8 mouse cellular contexts compared by ENCODE assay signal in genomic region chr2:38286433-38286732, GRCm38 (mm10). TPM values are rescaled to one million over a fixed set of nuclear protein-coding genes. Genes with fewer than 3 reads are reported as not detected.
DNase-seq lines count a peak whose midpoint lies in the region; ATAC-seq and TF ChIP-seq lines count a peak whose summit lies in the region.

No protein-coding gene starts in this region.

- DNase-seq in kidney, adult 18-20 months, result peak; percentile 10
- DNase-seq in kidney, adult 9 months, result no peak
- peak; percentile 55 for DNase-seq in MEL-GATA-1-ER (ENCODE audit: extremely low read depth, low read depth)
- no peak for DNase-seq in forebrain, postnatal 0 days
- DNase-seq in lung, postnatal 36 days, result peak; percentile 12
- DNase-seq in thymus, postnatal 25 days, result no peak
- DNase-seq in spleen, postnatal 14 days (ENCODE audit: low spot score in 2 of 2), result no peak
- no peak for DNase-seq in right cerebral cortex, postnatal 14 days

- ATAC-seq in forebrain, postnatal 0 days, result no peak

- peak overlapping the region; percentile 93 for H3K9ac ChIP-seq in forebrain, postnatal 0 days

- 5% methylated on average over 4 of the region's 4 CpGs for WGBS in forebrain, postnatal 0 days

- H3K27ac ChIP-seq in forebrain, postnatal 0 days (ENCODE audit: low read depth, low read length), result 0 out of 2 replicates have a peak overlapping the region, but pooled peaks have one; percentile 80

- peak overlapping the region; percentile 62 for H3K4me2 ChIP-seq in forebrain, postnatal 0 days (ENCODE audit: low read depth)

- H3K36me3 ChIP-seq in forebrain, postnatal 0 days (ENCODE audit: insufficient read depth), result no peaks in the 10 kb centered on the region

- H3K4me3 ChIP-seq in forebrain, postnatal 0 days (ENCODE audit: low read depth, low read length), result peak overlapping the region; percentile 67

- peaks cover 8% of the 10 kb centered on the region for H3K4me1 ChIP-seq in forebrain, postnatal 0 days (ENCODE audit: insufficient read depth)

- H3K27me3 ChIP-seq in forebrain, postnatal 0 days (ENCODE audit: insufficient read depth, low read length), result no peaks in the 10 kb centered on the region

- H3K9me3 ChIP-seq in forebrain, postnatal 0 days (ENCODE audit: low read length), result no peaks in the 10 kb centered on the region

- no peak for TF ChIP-seq CTCF in forebrain, postnatal 0 days (IDR thresholded peaks at IDR 0.05; ENCODE audit: low read depth)

RNA-seq across cellular contexts. Expression of gene Dennd1a, which starts 0.8 kb away (rescaled TPM):
- total RNA-seq in forebrain, postnatal 0 days (2014; rRNA removed), result 39.8 and 52.1 TPM in 2 replicates
- polyA plus RNA-seq in forebrain, postnatal 0 days (2015; fragmentation: Nextera tagmentation; extraction: Ambion mirVana), result 14.1 and 16.7 TPM in 2 replicates

RNA-seq across cellular contexts. Expression of gene Lhx2, which starts 52.7 kb away (rescaled TPM):
- total RNA-seq in forebrain, postnatal 0 days (2014; rRNA removed), result 82.8 and 87.6 TPM in 2 replicates
- 43.5 and 45.9 TPM in 2 replicates for polyA plus RNA-seq in forebrain, postnatal 0 days (2015; fragmentation: Nextera tagmentation; extraction: Ambion mirVana)

Comparison
In these comparisons a context has a peak if more than half of its experiments do, and no peak if none do; other contexts are left out.
1. DNase-seq: peak in kidney, adult 18-20 months (single experiment), MEL-GATA-1-ER (single experiment) and lung, postnatal 36 days (single experiment); none in kidney, adult 9 months (single experiment), forebrain, postnatal 0 days (single experiment), thymus, postnatal 25 days (single experiment), spleen, postnatal 14 days (0 of 2) and right cerebral cortex, postnatal 14 days (single experiment).